Mouse (Mus musculus) hindbrain, embryonic 15.5 days (tissue): ENCODE results near the gene Tpk1. TPM values are rescaled to one million over a fixed set of nuclear protein-coding genes. Genes with fewer than 3 reads are reported as not detected.

ENCODE experiments used
- ATAC-seq: fragments of 200-750 bp; cut with Nextera tagmentation; 2 replicates; pipeline ENCODE4 v1.8.0; 2017; ENCODE audit warnings: low read depth, moderate number of reproducible peaks, moderate TSS enrichment; ENCODE audit not compliant: low FRiP score
- H3K27ac ChIP-seq: fragments of 300-500 bp; sonication (generic); replicated peaks from 2 replicates; pipeline ENCODE4 v1.5.1; 2015; ENCODE audit warnings: mild to moderate bottlenecking, inconsistent platforms
- H3K27me3 ChIP-seq: fragments of 300-500 bp; sonication (generic); 2 replicates; pipeline ENCODE4 v1.6.1; 2015; ENCODE audit warnings: control low read depth, inconsistent platforms
- H3K36me3 ChIP-seq: fragments of 300-500 bp; sonication (generic); 2 replicates; pipeline ENCODE4 v1.6.1; 2015; ENCODE audit warnings: control low read depth, inconsistent platforms
- H3K4me1 ChIP-seq: fragments of 300-500 bp; sonication (generic); replicated peaks from 2 replicates; pipeline ENCODE4 v1.6.1; 2015; ENCODE audit warnings: control low read depth, inconsistent platforms
- H3K4me2 ChIP-seq: fragments of 300-500 bp; sonication (generic); 2 replicates; pipeline ENCODE4 v1.6.1; 2015; ENCODE audit warnings: moderate library complexity, mild to moderate bottlenecking, inconsistent platforms
- H3K4me3 ChIP-seq: fragments of 300-500 bp; sonication (generic); 2 replicates; pipeline ENCODE4 v1.5.1; 2015; ENCODE audit warnings: mild to moderate bottlenecking, inconsistent platforms
- H3K9ac ChIP-seq: fragments of 300-500 bp; sonication (generic); 2 replicates; pipeline ENCODE4 v1.6.1; 2015; ENCODE audit warnings: inconsistent platforms
- H3K9me3 ChIP-seq: fragments of 300-500 bp; sonication (generic); 2 replicates; pipeline ENCODE4 v1.6.1; 2016; ENCODE audit warnings: control low read depth, inconsistent platforms
- WGBS: fragments of 180-500 bp; shearing (Covaris S2); methylation state at CpG from one replicate; pipeline ENCODE4 v1.1.7; 2015; 5-methylcytosine and 5-hydroxymethylcytosine counted together
- polyA plus RNA-seq: library from polyadenylated mRNA; unstranded; fragments of >200 nt; fragmentation: Nextera tagmentation; extraction: Ambion mirVana; gene quantifications from 2 replicates; pipeline ENCODE4 v1.2.1, GENCODE M21; 2015

Tpk1 gene
- polyA plus RNA-seq, 1 experiment from 2014 or later: 4.9 TPM

GRCm38 (mm10) chr6:43363291-43363820 is 302.7 kb downstream of the Tpk1 start:
- Histone ChIP-seq H3K4me3 (no peak overlapping the region), H3K9me3 (no peaks in the 10 kb centered on the region), H3K27me3 (no peaks in the 10 kb centered on the region), H3K36me3 (no peaks in the 10 kb centered on the region), H3K9ac (no peak overlapping the region), H3K4me1 (no peaks in the 10 kb centered on the region), H3K4me2 (no peak overlapping the region), H3K27ac (no peak overlapping the region)
- ATAC-seq: no peak
- 86% methylated on average over 5 of the region's 5 CpGs for WGBS

GRCm38 (mm10) chr6:43361248-43361647 is 304.8 kb downstream of the Tpk1 start:
- 32% methylated on average over 5 of the region's 5 CpGs for WGBS

DNA sequence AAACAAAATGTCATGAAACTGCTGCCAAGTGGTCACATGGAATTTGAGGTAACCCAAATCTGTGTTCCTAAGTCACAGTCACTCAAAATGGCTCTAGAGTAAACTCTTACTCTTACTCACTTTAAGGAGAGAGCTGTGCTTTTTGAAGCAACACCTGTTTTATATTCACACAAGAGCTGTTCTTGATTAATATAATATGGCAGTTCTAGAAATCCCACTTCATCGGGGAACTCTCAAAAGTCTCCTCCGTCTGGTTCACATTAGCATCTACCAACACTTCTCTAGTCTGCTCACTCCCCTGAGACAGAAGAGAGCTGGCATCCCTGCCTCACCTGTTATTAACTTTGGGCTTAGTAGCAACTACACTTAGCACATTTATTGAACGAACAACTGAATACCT is 305.9 kb downstream of the Tpk1 start:
- H3K27ac ChIP-seq: no peak overlapping the region
- H3K4me2 ChIP-seq: no peak overlapping the region
- no peak for ATAC-seq
- H3K4me1 ChIP-seq: no peaks in the 10 kb centered on the region
- no peak overlapping the region for H3K4me3 ChIP-seq
- H3K36me3 ChIP-seq: no peaks in the 10 kb centered on the region
- H3K27me3 ChIP-seq: no peaks in the 10 kb centered on the region
- H3K9ac ChIP-seq: no peak overlapping the region
- no peaks in the 10 kb centered on the region for H3K9me3 ChIP-seq
- WGBS: 89% methylated on average over 3 of the region's 3 CpGs

More at GRCm38 (mm10) chr6:43361248-43361647, 304.8 kb downstream of the Tpk1 start:
- H3K4me2 ChIP-seq: no peak overlapping the region
- no peaks in the 10 kb centered on the region for H3K27me3 ChIP-seq
- no peaks in the 10 kb centered on the region for H3K36me3 ChIP-seq
- H3K9me3 ChIP-seq: no peaks in the 10 kb centered on the region
- no peak for ATAC-seq
- no peak overlapping the region for H3K4me3 ChIP-seq
- H3K9ac ChIP-seq: no peak overlapping the region
- no peak overlapping the region for H3K27ac ChIP-seq
- H3K4me1 ChIP-seq: no peaks in the 10 kb centered on the region

DNA sequence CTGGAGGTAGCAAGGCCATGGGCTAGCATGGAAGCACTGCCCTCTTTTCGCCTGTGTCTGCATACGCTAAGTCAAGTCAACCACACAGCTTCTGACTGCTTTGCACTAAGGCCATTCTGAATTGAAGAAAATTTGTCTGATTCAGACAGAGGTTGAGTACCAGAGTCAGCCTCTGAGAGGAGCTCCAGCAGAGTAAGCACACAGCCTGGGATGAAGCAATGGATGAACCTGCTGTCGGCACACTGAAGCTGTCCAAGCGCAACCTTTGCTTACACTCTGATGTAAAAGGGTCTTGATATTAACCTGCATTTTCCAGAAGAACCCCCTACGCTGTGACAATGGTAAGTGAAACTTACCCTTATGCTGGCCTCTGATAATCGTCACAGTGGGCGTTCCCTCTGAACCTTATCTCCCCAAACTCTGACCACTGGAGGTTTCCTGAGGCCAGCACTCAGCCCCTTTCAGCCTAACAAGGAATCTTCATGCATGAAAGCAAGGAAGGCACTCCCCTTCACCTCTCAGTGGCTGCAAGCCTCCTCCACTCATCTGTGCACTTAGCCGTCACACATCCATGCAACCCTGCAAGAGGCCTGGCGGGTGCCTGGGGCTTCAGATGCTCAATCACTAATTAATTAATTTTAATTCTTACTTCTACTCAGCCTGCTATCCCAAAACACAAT is 311.4 kb downstream of the Tpk1 start:
- Histone ChIP-seq H3K9ac (no peak overlapping the region), H3K27ac (no peak overlapping the region), H3K9me3 (no peaks in the 10 kb centered on the region), H3K4me1 (no peaks in the 10 kb centered on the region), H3K4me3 (no peak overlapping the region), H3K4me2 (no peak overlapping the region), H3K36me3 (no peaks in the 10 kb centered on the region), H3K27me3 (no peaks in the 10 kb centered on the region)
- peak; percentile 71; the same call in 1 of the 2 replicates for ATAC-seq
- WGBS: 74% methylated on average over 9 of the region's 9 CpGs

GRCm38 (mm10) chr6:43353446-43353845 is 312.6 kb downstream of the Tpk1 start:
- no peak overlapping the region for H3K9ac ChIP-seq
- H3K27me3 ChIP-seq: no peaks in the 10 kb centered on the region
- WGBS: 95% methylated on average over 4 of the region's 4 CpGs
- no peaks in the 10 kb centered on the region for H3K9me3 ChIP-seq
- no peak for ATAC-seq
- no peak overlapping the region for H3K27ac ChIP-seq
- H3K4me1 ChIP-seq: no peaks in the 10 kb centered on the region
- H3K36me3 ChIP-seq: no peaks in the 10 kb centered on the region
- H3K4me2 ChIP-seq: no peak overlapping the region
- no peak overlapping the region for H3K4me3 ChIP-seq

- Histone ChIP-seq H3K9me3 (no peaks in the 10 kb centered on the region), H3K9ac (no peak overlapping the region), H3K36me3 (no peaks in the 10 kb centered on the region), H3K4me2 (no peak overlapping the region), H3K4me1 (no peaks in the 10 kb centered on the region), H3K27me3 (no peaks in the 10 kb centered on the region), H3K4me3 (no peak overlapping the region), H3K27ac (no peak overlapping the region)
- ATAC-seq: no peak
- WGBS: 70% methylated on average over 4 of the region's 4 CpGs
Observed at GRCm38 (mm10) chr6:43349083-43349482, 317.0 kb downstream of the Tpk1 start.

DNA sequence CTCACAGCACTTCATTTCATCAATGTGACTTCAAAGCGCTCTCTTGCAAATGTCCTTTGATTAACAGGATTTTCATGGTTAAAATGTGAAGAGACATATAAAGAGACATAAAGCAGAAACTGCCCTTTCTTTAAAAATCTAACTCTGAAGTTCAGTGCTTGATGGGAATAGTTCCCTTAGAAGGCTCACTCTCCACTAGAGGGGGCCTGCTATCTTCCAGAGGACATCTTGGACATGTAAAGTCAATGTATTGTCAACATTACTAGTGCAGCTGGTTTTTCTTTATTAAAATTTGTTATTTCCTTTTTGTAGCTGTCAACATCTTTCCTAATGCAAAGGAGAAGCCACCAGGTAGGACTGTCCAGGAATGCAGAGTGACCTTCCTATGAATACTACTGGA is 318.4 kb downstream of the Tpk1 start:
- no peaks in the 10 kb centered on the region for H3K4me1 ChIP-seq
- H3K4me2 ChIP-seq: no peak overlapping the region
- no peaks in the 10 kb centered on the region for H3K9me3 ChIP-seq
- no peak overlapping the region for H3K4me3 ChIP-seq
- no peaks in the 10 kb centered on the region for H3K27me3 ChIP-seq
- no peak overlapping the region for H3K9ac ChIP-seq
- no peak overlapping the region for H3K27ac ChIP-seq
- no peaks in the 10 kb centered on the region for H3K36me3 ChIP-seq
- 96% methylated on average over 1 of the region's 1 CpGs for WGBS
- ATAC-seq: no peak

- Histone ChIP-seq H3K4me3 (no peak overlapping the region), H3K27ac (no peak overlapping the region), H3K9me3 (no peaks in the 10 kb centered on the region), H3K27me3 (no peaks in the 10 kb centered on the region), H3K36me3 (no peaks in the 10 kb centered on the region), H3K4me1 (no peaks in the 10 kb centered on the region), H3K9ac (no peak overlapping the region), H3K4me2 (no peak overlapping the region)
- 78% methylated on average over 1 of the region's 1 CpGs for WGBS
- no peak for ATAC-seq
Observed at GRCm38 (mm10) chr6:43343006-43343405, 323.1 kb downstream of the Tpk1 start.

- H3K36me3 ChIP-seq: no peaks in the 10 kb centered on the region
- H3K4me3 ChIP-seq: no peak overlapping the region
- 59% methylated on average over 2 of the region's 2 CpGs for WGBS
- no peaks in the 10 kb centered on the region for H3K9me3 ChIP-seq
- no peak overlapping the region for H3K4me2 ChIP-seq
- no peaks in the 10 kb centered on the region for H3K27me3 ChIP-seq
- ATAC-seq: peak; percentile 49; the same call in 1 of the 2 replicates
- H3K9ac ChIP-seq: no peak overlapping the region
- no peak overlapping the region for H3K27ac ChIP-seq
- no peaks in the 10 kb centered on the region; the same call in 1 of the 2 replicates for H3K4me1 ChIP-seq
Observed at GRCm38 (mm10) chr6:43342386-43342785, 323.7 kb downstream of the Tpk1 start.

- WGBS: 85% methylated on average over 2 of the region's 2 CpGs
- Histone ChIP-seq H3K9ac (no peak overlapping the region), H3K27ac (no peak overlapping the region), H3K36me3 (no peaks in the 10 kb centered on the region), H3K27me3 (no peaks in the 10 kb centered on the region), H3K9me3 (no peaks in the 10 kb centered on the region), H3K4me3 (no peak overlapping the region), H3K4me1 (no peaks in the 10 kb centered on the region; the same call in 1 of the 2 replicates), H3K4me2 (no peak overlapping the region)
- ATAC-seq: no peak
Observed at GRCm38 (mm10) chr6:43338804-43339203, 327.3 kb downstream of the Tpk1 start.

GRCm38 (mm10) chr6:43337491-43337961 is 328.6 kb downstream of the Tpk1 start:
- ATAC-seq: peak; percentile 75
- H3K27me3 ChIP-seq: no peaks in the 10 kb centered on the region
- H3K4me2 ChIP-seq: no peak overlapping the region
- H3K36me3 ChIP-seq: no peaks in the 10 kb centered on the region
- no peaks in the 10 kb centered on the region for H3K9me3 ChIP-seq
- no peak overlapping the region for H3K9ac ChIP-seq
- no peaks in the 10 kb centered on the region; the same call in 1 of the 2 replicates for H3K4me1 ChIP-seq
- 38% methylated on average over 10 of the region's 10 CpGs for whole genome bisulfite sequencing
- no peak overlapping the region for H3K27ac ChIP-seq
- H3K4me3 ChIP-seq: no peak overlapping the region

DNA sequence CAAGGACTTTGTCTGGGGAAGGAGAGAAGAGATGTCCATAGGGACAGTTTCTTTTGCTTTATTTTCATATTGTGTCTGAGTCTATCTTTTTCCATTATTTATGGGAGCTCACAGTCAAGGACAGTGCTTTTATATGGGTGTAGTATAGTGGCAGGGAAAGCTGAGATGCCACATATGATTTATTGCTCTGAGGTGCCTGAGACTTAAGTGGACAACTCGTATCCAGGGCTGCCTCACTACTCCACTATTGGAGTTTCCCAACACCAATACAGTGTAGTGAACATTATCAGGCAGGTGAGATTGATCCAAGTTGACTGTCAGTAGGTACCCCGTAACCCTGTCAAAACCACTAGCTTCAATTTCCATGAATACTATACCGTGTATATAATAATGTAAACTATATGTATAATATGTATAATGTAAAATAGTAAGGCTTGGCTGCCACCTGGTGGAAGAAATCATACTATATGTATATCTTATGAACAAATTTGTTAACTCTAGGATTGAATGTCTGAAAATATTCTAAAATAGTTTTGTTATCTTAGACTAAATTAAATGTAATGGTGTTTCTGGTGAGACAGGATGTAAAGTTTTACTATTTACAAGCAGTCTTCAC is 330.4 kb downstream of the Tpk1 start:
- Histone ChIP-seq H3K27me3 (no peaks in the 10 kb centered on the region), H3K36me3 (no peaks in the 10 kb centered on the region), H3K9ac (no peak overlapping the region), H3K4me1 (no peaks in the 10 kb centered on the region; the same call in 1 of the 2 replicates), H3K27ac (no peak overlapping the region), H3K9me3 (no peaks in the 10 kb centered on the region), H3K4me3 (no peak overlapping the region), H3K4me2 (no peak overlapping the region)
- peak; percentile 59; the same call in 1 of the 2 replicates for ATAC-seq
- WGBS: 74% methylated on average over 3 of the region's 3 CpGs
